Mouse (Mus musculus) stomach, adult 2 months (tissue): Measurements from ENCODE around the gene Mapk14. TPM values are rescaled to one million over a fixed set of nuclear protein-coding genes. Genes with fewer than 3 reads are reported as not detected.

Source experiments
- polyA plus RNA-seq: library from polyadenylated mRNA; depleted of rRNA; stranded (reverse); fragments of >200 nt; gene quantifications from 2 replicates; pipeline ENCODE4 v1.2.3, GENCODE M21; 2012; rRNA removed

Gene Mapk14
- 25.7 and 29.1 TPM in 2 replicates for polyA plus RNA-seq

DNA sequence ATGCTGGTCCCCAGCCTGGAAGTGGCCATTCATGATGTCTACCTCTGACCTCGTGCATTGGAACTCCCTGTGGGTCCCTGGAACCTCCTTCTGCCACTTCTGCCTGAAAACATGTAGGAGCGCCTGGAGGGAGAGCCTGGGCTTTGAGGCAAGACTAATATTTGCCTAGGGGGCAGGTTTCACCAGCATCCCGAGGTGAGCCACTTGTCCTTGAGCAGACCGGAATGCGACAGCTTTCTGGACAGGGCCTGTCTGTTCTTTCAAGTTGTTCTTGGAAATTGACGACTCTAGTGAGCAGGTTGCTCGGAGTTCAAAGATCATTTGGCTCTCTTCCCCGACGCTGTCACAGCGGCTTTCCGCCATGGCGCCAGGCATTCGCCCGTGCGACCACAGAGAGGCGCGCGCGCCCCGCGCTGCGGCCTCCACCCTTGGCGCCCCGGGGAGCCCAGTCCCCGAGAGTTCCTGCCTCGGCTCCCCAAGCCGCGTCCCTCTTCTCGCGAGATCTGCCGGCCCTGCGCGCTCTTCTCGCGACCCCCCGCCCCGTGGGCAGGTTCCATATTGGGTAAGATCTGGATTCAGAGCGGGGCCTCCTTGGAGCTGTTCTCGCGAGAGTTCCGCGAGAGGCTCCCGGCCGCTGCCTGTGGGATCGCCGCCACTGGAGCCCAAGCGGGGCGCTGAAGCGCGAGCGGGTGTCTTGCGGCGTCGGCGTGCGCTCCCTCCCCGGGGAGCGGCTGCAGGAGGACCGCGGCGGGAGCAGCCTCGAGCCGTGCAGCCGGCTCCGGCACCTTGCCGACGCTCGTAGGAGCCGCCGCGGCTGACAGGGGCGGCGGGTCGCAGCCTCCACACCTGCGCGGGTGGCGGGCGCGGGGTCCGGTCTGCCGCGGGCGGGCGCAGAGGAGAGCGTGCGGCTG is at the start of gene Mapk14:
Mapk14 (plus strand) TSS at position 554 of the 911 bp plus-strand sequence.

DNA sequence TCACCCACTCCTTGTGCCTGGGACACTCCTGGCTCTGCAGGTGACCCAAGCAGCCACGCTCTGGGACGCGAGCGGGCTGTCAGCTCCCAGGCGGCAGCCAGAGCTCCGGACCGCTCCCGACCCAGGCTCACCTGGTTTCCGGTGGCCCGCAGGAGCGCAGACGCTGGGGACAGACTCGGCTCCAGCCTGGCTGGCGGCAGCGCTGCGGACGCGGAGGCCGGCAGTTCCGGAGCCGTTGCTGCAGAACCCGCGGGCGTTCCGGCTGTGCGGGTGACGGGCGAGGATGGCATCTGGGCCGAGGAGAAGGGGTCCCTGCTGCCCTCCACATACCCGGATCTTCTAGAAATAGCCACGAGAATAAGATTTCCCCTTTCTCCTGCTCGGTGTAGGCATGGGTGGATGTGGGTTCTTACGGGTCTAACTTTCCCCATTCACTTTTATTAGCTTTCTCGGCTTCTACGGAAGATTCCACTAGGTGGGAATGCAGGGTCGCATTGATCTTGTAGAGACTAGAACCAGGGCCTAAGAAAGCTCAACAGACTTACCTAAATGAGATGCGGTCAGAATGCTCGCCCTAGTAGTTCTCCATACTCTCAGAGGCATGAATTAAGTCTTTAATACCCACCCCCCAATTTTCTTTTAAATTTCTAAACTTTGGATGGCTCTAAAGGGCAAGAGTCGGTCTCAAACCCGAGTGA is 1.4 kb upstream of the Mapk14 start, which contains the start of gene Slc26a8:
Slc26a8 (minus strand) TSS at position 648 of the 698 bp plus-strand sequence.

DNA sequence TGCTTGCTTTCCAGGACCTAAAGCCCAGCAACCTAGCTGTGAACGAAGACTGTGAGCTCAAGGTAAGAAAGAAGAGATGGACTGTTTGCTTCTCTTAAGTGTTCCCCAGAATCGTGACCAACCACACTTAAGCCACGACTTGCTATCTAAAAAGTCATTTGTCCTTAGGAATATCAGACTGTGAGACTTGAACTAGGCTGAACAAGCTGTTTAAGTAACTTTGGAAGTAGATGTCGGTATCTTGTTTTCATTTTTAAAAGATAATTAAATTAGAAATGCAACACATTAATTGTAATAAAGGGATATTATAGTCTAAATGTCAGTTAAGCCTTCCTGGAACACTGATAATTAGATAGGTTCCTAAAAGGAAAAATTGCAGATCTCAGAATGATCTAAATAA is 34.7 kb downstream of the Mapk14 start, which contains the start of gene AC170998.1:
AC170998.1 (plus strand) TSS at position 301 of the 400 bp plus-strand sequence.

DNA sequence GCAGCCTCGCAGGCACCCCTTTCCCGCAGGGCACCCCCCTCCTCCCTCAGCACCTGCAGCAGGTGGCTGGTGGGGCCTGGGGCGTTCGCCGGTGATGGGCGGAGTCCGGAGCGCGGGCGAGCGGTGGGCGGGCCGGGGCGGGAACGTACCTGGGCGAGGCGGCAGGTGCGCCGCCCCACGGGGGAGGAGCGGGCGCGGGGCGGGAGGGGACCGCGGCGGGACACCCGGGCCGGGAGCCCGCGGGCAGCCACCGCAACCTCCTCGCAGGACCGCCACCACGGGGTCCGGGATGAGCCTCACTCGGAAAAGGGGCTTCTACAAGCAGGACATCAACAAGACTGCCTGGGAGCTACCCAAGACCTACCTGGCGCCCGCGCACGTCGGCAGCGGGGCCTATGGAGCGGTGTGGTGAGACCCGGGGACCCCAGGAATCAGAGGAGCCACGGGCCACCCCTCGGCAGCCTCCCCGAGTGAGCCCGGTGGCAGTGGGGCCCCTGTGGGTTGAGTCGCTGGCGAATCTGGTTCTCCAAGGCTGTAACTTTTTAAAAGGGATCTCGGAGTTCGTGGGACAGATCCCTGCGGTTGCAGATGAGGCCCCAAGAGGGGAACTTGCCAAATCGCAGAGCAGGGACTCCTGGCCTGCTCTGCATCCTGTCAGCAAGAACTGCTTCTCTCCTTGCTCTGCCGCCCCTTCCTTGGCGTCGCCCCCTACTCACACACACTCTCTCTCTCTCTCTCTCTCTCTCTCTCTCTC is 78.2 kb downstream of the Mapk14 start, which contains the start of gene Mapk13:
Mapk13 (plus strand) TSS at position 177 of the 754 bp plus-strand sequence.

Other genes with a start within 250 kb of the Mapk14 start
- 7.3 and 8.3 TPM in 2 replicates for gene Fkbp5, start 173.8 kb upstream of the Mapk14 start, polyA plus RNA-seq
- gene Armc12, start 160.5 kb upstream of the Mapk14 start, polyA plus RNA-seq, result not detected in 2 replicates
- gene Clpsl2, start 141.9 kb upstream of the Mapk14 start, polyA plus RNA-seq, result 0.65 TPM in 1 of 2 replicates, not detected in the other
- gene Clps, start 130.6 kb upstream of the Mapk14 start, polyA plus RNA-seq, result 178,753 and 264,200 TPM in 2 replicates
- gene Lhfpl5, start 115.7 kb upstream of the Mapk14 start, polyA plus RNA-seq, result 3.2 and 3.7 TPM in 2 replicates
- 11.4 and 14.9 TPM in 2 replicates for gene Srpk1, start 68.6 kb upstream of the Mapk14 start, polyA plus RNA-seq
- 0.14 and 0.23 TPM in 2 replicates for gene Slc26a8, start 1.1 kb upstream of the Mapk14 start, polyA plus RNA-seq
- gene AC170998.1, start 34.8 kb downstream of the Mapk14 start, polyA plus RNA-seq, result not detected in 2 replicates
- gene Mapk13, start 78.0 kb downstream of the Mapk14 start, polyA plus RNA-seq, result 68.8 and 87.8 TPM in 2 replicates
- 13.0 and 15.3 TPM in 2 replicates for gene Brpf3, start 109.8 kb downstream of the Mapk14 start, polyA plus RNA-seq
- gene Pnpla1, start 167.1 kb downstream of the Mapk14 start, polyA plus RNA-seq, result 3.0 and 3.7 TPM in 2 replicates
- gene 4930539E08Rik, start 224.0 kb downstream of the Mapk14 start, polyA plus RNA-seq, result 3.5 and 5.2 TPM in 2 replicates